Mouse (Mus musculus) cerebellum, adult (tissue): Measurements from ENCODE around the gene Fbxl8.
"Not testable (repeated sequence)": the region's sequence is repeated elsewhere in the genome, so short reads cannot be mapped to it uniquely, and the experiment has no call there.

Experiments
- ATAC-seq: cut with Nextera tagmentation; 2 replicates; pipeline ENCODE4 v1.9.2; 2017; ENCODE audit warnings: mild to moderate bottlenecking, moderate library complexity, mixed read lengths; ENCODE audit not compliant: insufficient number of reproducible peaks, low FRiP score, low TSS enrichment

Gene Fbxl8

DNA sequence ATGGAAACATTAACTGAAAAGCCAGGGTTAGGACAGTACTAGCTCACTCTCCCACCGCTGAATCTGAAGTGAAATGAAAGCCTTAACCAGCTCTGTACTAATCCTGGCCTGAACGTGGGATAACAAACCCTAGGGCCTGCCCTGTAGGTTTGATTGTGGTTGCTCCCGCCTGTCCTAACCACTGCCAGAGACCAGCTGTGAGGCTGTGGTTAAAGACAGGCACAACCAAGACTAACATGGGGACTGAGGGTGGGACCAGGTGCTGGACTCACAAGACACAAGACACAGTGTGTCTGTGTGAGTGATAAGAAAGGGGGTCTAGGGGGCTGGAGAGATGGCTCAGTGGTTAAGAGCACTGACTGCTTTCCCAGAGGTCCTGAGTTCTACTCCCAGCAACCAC is 16.1 kb downstream of the Fbxl8 start:
- ATAC-seq, result no peak

- no peak for ATAC-seq
Measured at GRCm38 (mm10) chr8:105281821-105282220, 17.4 kb downstream of the Fbxl8 start.

DNA sequence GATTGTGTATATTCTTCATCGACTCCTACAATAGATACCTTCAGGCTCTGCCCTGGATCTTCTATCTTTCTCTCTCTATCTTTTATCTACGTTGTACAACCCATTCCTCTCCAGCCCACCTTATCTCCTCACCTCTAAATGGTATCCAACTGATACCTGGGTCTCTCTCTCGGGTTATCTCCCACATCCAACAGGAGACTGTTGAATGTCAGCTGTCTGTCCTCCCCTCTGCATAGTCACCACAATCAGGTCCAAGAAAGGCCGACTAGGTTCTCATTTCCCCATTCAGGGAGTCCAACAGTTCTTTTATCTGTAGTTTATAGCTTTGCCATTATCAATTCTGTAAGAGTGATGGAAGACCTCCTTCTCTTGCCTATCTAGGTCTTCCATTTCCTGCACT is 17.8 kb downstream of the Fbxl8 start:
- no peak for ATAC-seq

- ATAC-seq, result 0 out of 2 replicates have a peak, but pooled peaks have one; percentile 16
Measured at GRCm38 (mm10) chr8:105283074-105283473, 18.6 kb downstream of the Fbxl8 start.

DNA sequence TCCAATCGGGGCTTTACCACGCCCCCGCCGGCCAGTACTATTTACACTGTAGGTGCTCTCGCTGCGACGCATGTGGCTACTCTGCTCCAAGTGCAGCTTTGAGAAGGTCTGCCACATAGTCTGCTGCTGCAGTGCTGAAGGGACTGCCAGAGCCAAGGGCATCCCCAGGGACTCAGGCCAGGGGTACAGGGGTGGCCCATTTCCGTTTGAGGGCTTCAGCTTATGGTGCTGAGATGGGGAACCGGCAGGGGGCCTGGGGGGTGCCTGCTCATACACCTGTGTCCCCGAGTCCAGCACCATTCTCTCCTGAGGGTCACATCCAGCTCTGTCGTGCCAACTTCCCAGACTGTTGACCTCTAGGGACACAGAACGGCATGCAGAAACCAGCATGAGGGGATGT is 21.1 kb downstream of the Fbxl8 start:
- ATAC-seq, result no peak

DNA sequence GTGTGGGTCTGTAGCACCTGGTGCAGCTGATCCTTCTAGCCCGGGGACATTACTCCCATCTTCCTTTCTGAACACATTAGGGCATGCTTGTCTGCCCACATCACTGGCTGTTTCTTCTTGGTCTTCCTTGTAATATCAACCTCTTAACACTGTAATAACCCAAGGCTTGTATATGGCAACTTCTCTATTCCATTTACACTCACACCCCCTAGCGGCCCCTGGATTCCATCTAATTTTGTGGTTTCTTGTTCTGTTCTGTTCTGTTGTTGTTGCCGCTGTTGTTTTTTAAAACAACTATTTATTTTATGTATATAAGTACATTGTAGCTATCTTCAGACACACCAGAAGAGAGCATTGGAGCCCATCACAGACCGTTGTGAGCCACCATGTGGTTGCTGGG is 22.5 kb downstream of the Fbxl8 start:
- no peak for ATAC-seq

GRCm38 (mm10) chr8:105288231-105288630 is 23.8 kb downstream of the Fbxl8 start:
- no peak for ATAC-seq

- peak; percentile 73 for ATAC-seq
Measured at GRCm38 (mm10) chr8:105288958-105289732, 24.7 kb downstream of the Fbxl8 start.

DNA sequence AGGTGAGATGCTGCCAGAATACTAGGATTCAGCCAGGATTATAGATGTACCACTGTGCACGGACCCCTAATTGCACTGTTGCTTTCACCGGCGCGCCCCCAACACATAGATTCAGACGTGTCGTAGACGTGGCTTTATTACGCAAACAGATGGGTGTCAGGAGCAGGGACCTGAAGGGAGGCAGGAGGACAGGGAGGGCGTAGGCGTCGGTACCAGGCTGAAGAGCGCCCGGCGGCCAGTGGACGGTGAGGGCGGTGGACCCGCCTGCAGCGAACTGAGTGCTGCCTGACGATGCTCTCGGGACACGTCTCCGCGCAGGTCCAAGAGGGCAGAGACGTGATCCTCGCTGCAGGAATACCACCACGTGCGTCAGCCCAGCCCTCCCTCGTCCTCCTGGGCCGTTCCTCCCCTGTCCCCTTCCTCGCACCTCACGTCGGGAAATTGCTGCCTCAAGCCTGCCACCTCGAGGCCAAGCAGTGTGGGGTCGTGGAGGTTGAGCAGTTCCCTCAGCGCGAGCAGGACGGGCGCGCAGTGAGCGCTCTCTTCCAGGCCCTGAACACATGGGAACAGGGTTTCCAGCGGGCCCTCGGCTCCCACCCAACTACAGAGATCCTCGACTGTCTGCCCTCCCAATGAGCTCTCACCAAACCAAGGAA is 25.5 kb downstream of the Fbxl8 start, which contains the start of gene 4931428F04Rik:
TSS of gene 4931428F04Rik (minus strand) at position 60 of the 656 bp plus-strand sequence.
- ATAC-seq, result peak; percentile 6; the same call in 1 of the 2 replicates

GRCm38 (mm10) chr8:105290554-105291314 is 26.3 kb downstream of the Fbxl8 start:
- ATAC-seq, result no peak

- ATAC-seq, result not testable (repeated sequence)
Measured at GRCm38 (mm10) chr8:105291364-105291763, 26.9 kb downstream of the Fbxl8 start.

- ATAC-seq, result not testable (repeated sequence)
Measured at GRCm38 (mm10) chr8:105291802-105292201, 27.4 kb downstream of the Fbxl8 start.

GRCm38 (mm10) chr8:105292471-105292870 is 28.0 kb downstream of the Fbxl8 start:
- no peak for ATAC-seq

DNA sequence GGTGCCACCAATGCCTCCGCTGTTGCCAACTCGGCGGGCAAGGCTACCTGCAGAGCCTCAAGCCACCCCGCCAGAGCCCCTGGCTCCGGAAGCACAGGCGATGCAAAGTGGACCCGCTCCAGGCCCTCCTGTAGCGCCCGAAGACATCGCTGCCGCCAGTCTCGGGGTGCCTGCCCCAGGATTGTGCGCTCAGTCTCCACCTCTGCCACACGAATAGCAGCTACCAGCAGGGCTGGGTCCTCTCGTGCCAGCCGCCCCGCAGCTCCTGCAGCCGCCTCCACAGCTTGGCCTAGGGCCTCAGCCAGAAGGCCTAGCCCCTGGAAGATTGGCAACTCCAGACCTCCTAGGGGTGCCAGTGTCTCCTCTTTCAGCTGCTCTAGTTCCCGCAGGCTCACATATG is 29.0 kb downstream of the Fbxl8 start:
- ATAC-seq, result peak; percentile 4; the same call in 1 of the 2 replicates

DNA sequence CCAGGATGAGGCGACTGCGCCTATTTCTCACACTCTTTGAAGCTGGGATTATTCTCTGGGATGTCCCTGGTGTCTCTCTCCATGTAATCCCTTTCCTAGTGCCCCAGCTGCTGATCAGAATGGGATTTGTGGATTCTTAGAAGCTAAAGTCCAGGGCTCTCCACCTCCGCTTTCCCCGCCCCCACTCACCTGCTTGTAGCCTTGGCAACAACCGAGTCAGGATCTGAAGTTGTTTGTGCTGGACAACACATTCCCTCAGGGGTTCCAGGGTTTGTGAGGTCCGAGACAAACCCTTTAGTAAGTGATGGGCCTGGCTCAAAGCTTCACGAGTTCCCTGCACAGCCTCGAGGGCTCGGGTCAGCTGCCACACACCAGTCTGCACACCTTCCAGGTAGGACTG is 30.3 kb downstream of the Fbxl8 start:
- ATAC-seq, result no peak

GRCm38 (mm10) chr8:105295256-105295655 is 30.8 kb downstream of the Fbxl8 start:
- ATAC-seq, result no peak

GRCm38 (mm10) chr8:105295895-105296573 is 31.6 kb downstream of the Fbxl8 start, which contains the start of gene Exoc3l:
Gene Exoc3l (minus strand): TSS chr8:105296101.
- ATAC-seq, result no peak

DNA sequence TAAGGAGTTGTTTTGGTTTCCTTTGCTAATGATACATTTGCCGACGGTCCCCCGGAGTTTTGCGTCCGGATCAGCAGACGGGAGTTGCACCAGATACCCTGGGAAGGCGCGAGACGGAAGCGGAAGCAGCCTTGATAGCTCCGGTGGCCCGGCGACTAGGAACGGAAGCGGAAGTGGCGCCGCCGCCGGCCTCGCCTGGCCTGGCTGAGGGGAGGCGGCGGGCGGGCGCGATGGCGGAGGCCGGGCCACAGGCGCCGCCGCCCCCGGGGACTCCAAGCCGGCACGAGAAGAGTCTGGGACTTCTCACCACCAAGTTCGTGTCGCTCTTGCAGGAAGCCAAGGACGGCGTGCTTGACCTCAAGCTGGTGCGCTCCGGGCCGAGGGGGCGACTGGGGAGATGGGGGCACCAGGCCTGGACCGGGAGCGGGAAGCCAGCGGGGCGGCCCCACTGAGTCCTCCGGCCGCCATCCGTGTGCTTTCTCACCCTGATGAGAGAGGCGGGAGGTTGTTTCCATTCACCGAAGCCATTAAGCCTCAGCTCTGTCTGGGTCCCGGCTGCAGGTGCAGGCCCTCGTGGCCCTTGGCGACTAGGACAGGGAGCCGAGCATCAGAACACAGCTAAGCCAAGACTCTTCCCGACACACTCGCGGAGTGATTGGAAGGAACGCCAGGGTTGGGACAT is 33.2 kb downstream of the Fbxl8 start, which contains the start of gene E2f4:
TSS of gene E2f4 (plus strand) at position 153 of the 682 bp plus-strand sequence.
- ATAC-seq, result peak; percentile 74

DNA sequence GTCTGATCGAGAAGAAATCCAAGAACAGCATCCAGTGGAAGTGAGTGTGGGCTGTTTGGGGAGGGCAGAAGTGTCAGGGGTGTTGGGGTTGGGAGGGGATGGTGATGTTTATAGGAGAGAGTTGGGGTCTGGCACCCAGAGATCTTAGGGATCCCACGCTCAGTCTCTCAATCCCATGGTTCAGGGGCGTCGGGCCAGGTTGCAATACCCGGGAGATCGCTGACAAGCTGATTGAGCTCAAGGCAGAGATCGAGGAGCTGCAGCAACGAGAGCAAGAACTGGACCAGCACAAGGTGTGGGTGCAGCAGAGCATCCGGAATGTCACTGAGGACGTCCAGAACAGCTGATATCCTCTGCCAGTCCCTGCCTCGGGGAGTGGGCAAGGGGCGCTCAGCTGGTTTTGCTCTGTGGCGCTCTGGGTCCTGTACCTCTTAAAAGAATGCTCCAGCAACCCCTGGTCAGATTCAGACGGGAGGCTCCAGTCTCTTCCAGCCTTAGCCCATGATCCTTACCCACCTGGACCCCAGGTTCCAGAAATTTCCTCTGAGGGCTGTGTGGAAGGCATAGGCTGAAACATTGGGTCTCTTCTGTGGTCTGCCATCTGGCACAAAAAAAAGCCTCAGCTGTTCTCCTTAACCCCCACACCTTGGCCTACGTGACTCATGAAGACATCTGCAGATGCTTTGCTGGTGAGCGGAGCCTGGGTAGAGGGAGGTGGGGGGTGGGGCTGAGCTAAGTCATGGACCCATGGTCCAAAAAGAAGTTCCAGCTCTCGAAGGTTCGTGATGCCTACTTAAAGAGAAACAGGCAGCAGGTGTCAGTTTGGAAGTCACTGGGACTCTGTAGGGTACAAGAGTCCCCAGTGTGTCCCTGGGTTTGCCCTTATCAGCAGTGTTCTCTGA is 34.2 kb downstream of the Fbxl8 start:
- ATAC-seq, result no peak
